Mouse (Mus musculus) CD4-positive, CD25-positive, alpha-beta regulatory T cell, adult 9 weeks (primary cell): ENCODE measurements around the gene Tmc1. TPM values are rescaled to one million over a fixed set of nuclear protein-coding genes. Genes with fewer than 3 reads are reported as not detected.

ENCODE experiments used
- polyA plus RNA-seq: library from polyadenylated mRNA; unstranded; fragments of 100-300 nt; shearing (Covaris generic); gene quantifications from one replicate; pipeline ENCODE4 v1.2.1, GENCODE M21; 2017

Gene Tmc1
- not detected for polyA plus RNA-seq

DNA sequence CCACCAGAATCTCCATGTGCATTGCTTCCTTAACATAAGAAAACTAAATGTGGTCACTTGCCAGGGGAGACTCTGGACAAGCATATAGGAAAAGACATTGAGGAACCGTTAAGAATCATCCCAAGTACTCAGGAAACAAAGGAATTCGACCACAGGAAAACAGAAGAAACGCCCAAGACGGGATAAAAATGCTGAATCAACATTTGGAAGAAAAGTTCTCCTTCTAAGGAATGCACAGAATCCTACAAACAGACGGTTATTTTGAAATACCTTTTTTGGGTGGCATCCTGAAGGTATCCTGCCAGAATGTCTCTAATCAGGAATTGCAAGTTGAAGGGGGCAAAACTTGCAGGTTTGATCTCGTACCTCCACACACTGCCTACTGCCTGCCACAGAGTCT lies at the start of gene Tmc1:
TSS of gene Tmc1 (minus strand) at position 329 of the 400 bp plus-strand sequence.

Other genes starting within 250 kb of the Tmc1 start
- not detected for gene Aldh1a7, start 226.6 kb downstream of the Tmc1 start, polyA plus RNA-seq